Mouse (Mus musculus) kidney, postnatal 0 days (tissue): ENCODE measurements at regions not wholly inside any gene's neighbourhood (a gene's known extent, or its start where the extent isn't known, plus 50 kb on each side); places are given as distances from the start of the nearest gene placed in this dataset.
"Not testable (repeated sequence)": the region's sequence is repeated elsewhere in the genome, so short reads cannot be mapped to it uniquely, and the experiment has no call there.

Source experiments
- ATAC-seq: fragments of 200-750 bp; cut with Nextera tagmentation; replicated peaks from 2 replicates; pipeline ENCODE4 v1.8.0; 2017; ENCODE audit warnings: low read depth, moderate number of reproducible peaks, moderate TSS enrichment, moderate library complexity; ENCODE audit not compliant: low FRiP score
- DNase-seq: peaks from one replicate; pipeline ENCODE4 v3.0.0-alpha.2; 2016; ENCODE audit warnings: low spot score
- H3K27ac ChIP-seq: fragments of 300-500 bp; sonication (generic); 2 replicates; pipeline ENCODE4 v1.5.1; 2014; ENCODE audit warnings: mild to moderate bottlenecking
- H3K27me3 ChIP-seq: fragments of 300-500 bp; sonication (generic); 2 replicates; pipeline ENCODE4 v1.6.1; 2014; ENCODE audit warnings: low read length, mixed read lengths; ENCODE audit not compliant: insufficient read depth
- H3K36me3 ChIP-seq: fragments of 300-500 bp; sonication (generic); 2 replicates; pipeline ENCODE4 v1.6.1; 2014; ENCODE audit warnings: low read length, mixed read lengths; ENCODE audit not compliant: insufficient read depth
- H3K4me1 ChIP-seq: fragments of 300-500 bp; sonication (generic); replicated peaks from 2 replicates; pipeline ENCODE4 v1.6.1; 2014; ENCODE audit warnings: antibody characterized with exemption, low read length, mixed read lengths; ENCODE audit not compliant: insufficient read depth
- H3K4me2 ChIP-seq: fragments of 300-500 bp; sonication (generic); 2 replicates; pipeline ENCODE4 v1.6.1; 2014; ENCODE audit warnings: mild to moderate bottlenecking, low read length, moderate library complexity, mixed read lengths
- H3K4me3 ChIP-seq: fragments of 300-500 bp; sonication (generic); replicated peaks from 2 replicates; pipeline ENCODE4 v1.5.1; 2014; ENCODE audit warnings: low read depth, low read length
- H3K9ac ChIP-seq: fragments of 300-500 bp; sonication (generic); 2 replicates; pipeline ENCODE4 v1.6.1; 2014; ENCODE audit warnings: low read depth, low read length
- H3K9me3 ChIP-seq: fragments of 300-500 bp; sonication (generic); replicated peaks from 2 replicates; pipeline ENCODE4 v1.6.1; 2016; ENCODE audit warnings: low read length, inconsistent platforms, mixed read lengths
- CTCF ChIP-seq: IDR thresholded peaks from 2 replicates; pipeline ENCODE4 v1.5.1; 2016; ENCODE audit warnings: antibody characterized with exemption, low read depth, mild to moderate bottlenecking, moderate library complexity
- WGBS: fragments of 180-500 bp; shearing (Covaris S2); extraction: QIAGEN DNeasy Blood & Tissue Kit; methylation state at CpG from one replicate; pipeline ENCODE4 v1.1.7; 2014; 5-methylcytosine and 5-hydroxymethylcytosine counted together

GRCm38 (mm10) chr13:103623810-103624209 lies 150.6 kb downstream of the Srek1 start:
- Histone ChIP-seq H3K27me3 (no peaks in the 10 kb centered on the region), H3K9ac (no peak overlapping the region), H3K4me3 (no peak overlapping the region), H3K27ac (no peak overlapping the region), H3K36me3 (no peaks in the 10 kb centered on the region), H3K4me2 (no peak overlapping the region), H3K9me3 (no peaks in the 10 kb centered on the region), H3K4me1 (no peaks in the 10 kb centered on the region)
- WGBS, result 68% methylated on average over 2 of the region's 2 CpGs
- TF ChIP-seq CTCF, result no peak
- ATAC-seq, result no peak
- no peak for DNase-seq

- Histone ChIP-seq H3K27me3 (no peaks in the 10 kb centered on the region), H3K4me1 (no peaks in the 10 kb centered on the region), H3K36me3 (no peaks in the 10 kb centered on the region), H3K27ac (no peak overlapping the region), H3K9me3 (no peaks in the 10 kb centered on the region), H3K9ac (no peak overlapping the region), H3K4me2 (no peak overlapping the region), H3K4me3 (no peak overlapping the region)
- WGBS, result 68% methylated on average over 6 of the region's 6 CpGs
- DNase-seq (no peak), ATAC-seq (no peak)
- TF ChIP-seq CTCF, result no peak
These were observed 151.1 kb downstream of the Srek1 start for GRCm38 (mm10) chr13:103623319-103623718.

- Histone ChIP-seq H3K4me3 (no peak overlapping the region), H3K36me3 (no peaks in the 10 kb centered on the region), H3K27me3 (no peaks in the 10 kb centered on the region), H3K9ac (no peak overlapping the region), H3K9me3 (no peaks in the 10 kb centered on the region), H3K4me2 (no peak overlapping the region), H3K27ac (no peak overlapping the region), H3K4me1 (no peaks in the 10 kb centered on the region)
- no peak for TF ChIP-seq CTCF
- DNase-seq (peak; percentile 37), ATAC-seq (no peak)
- 12% methylated on average over 5 of the region's 5 CpGs for WGBS
These were observed 152.1 kb downstream of the Srek1 start for GRCm38 (mm10) chr13:103622324-103622723.

GRCm38 (mm10) chr13:103620958-103621357 lies 153.4 kb downstream of the Srek1 start:
- not testable (repeated sequence) for H3K36me3 ChIP-seq, H3K9ac ChIP-seq, H3K27ac ChIP-seq, DNase-seq, H3K4me3 ChIP-seq, H3K9me3 ChIP-seq, H3K27me3 ChIP-seq, H3K4me1 ChIP-seq, H3K4me2 ChIP-seq, ATAC-seq
- 92% methylated on average over 5 of the region's 5 CpGs for WGBS

GRCm38 (mm10) chr13:103613333-103613725 lies 161.1 kb downstream of the Srek1 start:
- Histone ChIP-seq H3K27ac (no peak overlapping the region), H3K4me1 (no peaks in the 10 kb centered on the region), H3K4me2 (no peak overlapping the region), H3K36me3 (no peaks in the 10 kb centered on the region), H3K9ac (no peak overlapping the region), H3K4me3 (no peak overlapping the region), H3K27me3 (no peaks in the 10 kb centered on the region), H3K9me3 (no peaks in the 10 kb centered on the region)
- DNase-seq, result no peak
- no peak for TF ChIP-seq CTCF
- WGBS, result 90% methylated on average over 10 of the region's 10 CpGs
- no peak for ATAC-seq

- no peaks in the 10 kb centered on the region for H3K4me1 ChIP-seq
- no peak overlapping the region for H3K9ac ChIP-seq
- H3K36me3 ChIP-seq, result no peaks in the 10 kb centered on the region
- H3K4me3 ChIP-seq, result no peak overlapping the region
- H3K4me2 ChIP-seq, result no peak overlapping the region
- ATAC-seq (no peak), DNase-seq (peak; percentile 32)
- no peaks in the 10 kb centered on the region for H3K9me3 ChIP-seq
- H3K27me3 ChIP-seq, result no peaks in the 10 kb centered on the region
- no peak for TF ChIP-seq CTCF
- no peak overlapping the region for H3K27ac ChIP-seq
- 35% methylated on average over 11 of the region's 11 CpGs for WGBS
These were observed 161.6 kb downstream of the Srek1 start for GRCm38 (mm10) chr13:103612720-103613332.

- 79% methylated on average over 5 of the region's 5 CpGs for WGBS
- Histone ChIP-seq H3K27me3 (no peaks in the 10 kb centered on the region), H3K4me1 (no peaks in the 10 kb centered on the region), H3K36me3 (no peaks in the 10 kb centered on the region), H3K27ac (no peak overlapping the region), H3K4me3 (no peak overlapping the region), H3K4me2 (no peak overlapping the region), H3K9ac (no peak overlapping the region), H3K9me3 (no peaks in the 10 kb centered on the region)
- DNase-seq (no peak), ATAC-seq (no peak)
- TF ChIP-seq CTCF, result no peak
These were observed 172.1 kb downstream of the Srek1 start for GRCm38 (mm10) chr13:103602302-103602701.
